Mouse (Mus musculus): ENCODE data around the gene Fat2. TPM values are rescaled to one million over a fixed set of nuclear protein-coding genes. Genes with fewer than 3 reads are reported as not detected.

The Fat2 gene
- polyA plus RNA-seq, 1 experiment from 2014 or later, result 0.23 TPM

DNA sequence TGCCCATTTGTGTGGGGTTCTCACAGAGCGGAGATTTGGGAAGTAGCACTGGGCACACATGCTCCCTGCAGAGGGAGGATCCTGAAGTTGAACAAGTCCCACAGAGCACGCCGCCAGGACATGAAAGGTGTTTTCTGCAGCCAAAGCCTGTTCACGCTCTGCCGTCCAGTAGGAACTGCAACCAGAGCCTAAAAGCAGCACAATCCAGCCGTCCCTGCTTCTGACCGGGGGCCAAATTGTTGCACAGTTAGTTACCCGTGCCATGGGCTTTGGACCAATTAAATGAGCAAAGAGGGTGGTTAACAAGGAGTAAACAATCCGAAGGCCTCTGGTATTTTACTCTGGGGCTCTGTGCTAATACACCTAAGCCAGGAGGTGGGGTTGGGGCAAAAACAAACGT lies 31.4 kb upstream of the Fat2 start:
- H3K9me3 ChIP-seq (ENCODE audit: control insufficient read depth, low read length), result no peaks in the 10 kb centered on the region
- WGBS, result 83% methylated on average over 10 of the region's 10 CpGs
- DNase-seq (ENCODE audit: low spot score) (no peak), ATAC-seq (ENCODE audit: low FRiP score) (no peak)
- H3K4me2 ChIP-seq (replicated peaks), result no peak overlapping the region
- H3K27me3 ChIP-seq (ENCODE audit: control insufficient read depth, insufficient read depth, low read length), result no peaks in the 10 kb centered on the region
- no peaks in the 10 kb centered on the region for H3K4me1 ChIP-seq (replicated peaks; ENCODE audit: control insufficient read depth, insufficient read depth, low read length)
- no peaks in the 10 kb centered on the region for H3K36me3 ChIP-seq (replicated peaks; ENCODE audit: control insufficient read depth, insufficient read depth)
- no peak overlapping the region for H3K9ac ChIP-seq
- no peak overlapping the region for H3K4me3 ChIP-seq (replicated peaks; ENCODE audit: low read length)
- H3K27ac ChIP-seq, result no peak overlapping the region

DNA sequence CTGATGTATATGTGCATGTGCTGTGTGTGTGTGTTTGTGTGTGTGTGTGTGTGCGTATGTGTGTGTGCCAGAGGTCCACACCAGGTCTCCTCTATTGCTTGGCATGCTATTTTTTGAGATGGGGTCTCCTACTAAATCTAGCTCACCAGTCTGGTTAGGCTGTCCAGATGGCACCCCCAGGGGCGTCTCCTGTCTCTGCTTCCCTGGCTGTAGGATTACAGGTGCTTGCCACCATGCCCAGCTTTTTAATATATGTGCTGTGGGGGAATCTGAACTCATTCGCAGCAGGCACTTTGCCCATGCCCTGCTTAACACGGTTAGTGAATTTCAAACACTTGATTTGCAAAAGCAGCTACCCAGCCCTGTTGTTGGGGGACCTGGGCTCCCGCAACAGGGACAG lies 29.5 kb upstream of the Fat2 start:
- H3K9me3 ChIP-seq (ENCODE audit: control insufficient read depth, low read length), result no peaks in the 10 kb centered on the region
- DNase-seq (ENCODE audit: low spot score) (no peak), ATAC-seq (ENCODE audit: low FRiP score) (no peak)
- H3K27ac ChIP-seq, result no peak overlapping the region
- H3K9ac ChIP-seq, result no peak overlapping the region
- no peaks in the 10 kb centered on the region for H3K4me1 ChIP-seq (replicated peaks; ENCODE audit: control insufficient read depth, insufficient read depth, low read length)
- H3K4me2 ChIP-seq (replicated peaks), result no peak overlapping the region
- H3K36me3 ChIP-seq (replicated peaks; ENCODE audit: control insufficient read depth, insufficient read depth), result no peaks in the 10 kb centered on the region
- no peak overlapping the region for H3K4me3 ChIP-seq (replicated peaks; ENCODE audit: low read length)
- 78% methylated on average over 5 of the region's 5 CpGs for WGBS
- H3K27me3 ChIP-seq (ENCODE audit: control insufficient read depth, insufficient read depth, low read length), result no peaks in the 10 kb centered on the region

DNA sequence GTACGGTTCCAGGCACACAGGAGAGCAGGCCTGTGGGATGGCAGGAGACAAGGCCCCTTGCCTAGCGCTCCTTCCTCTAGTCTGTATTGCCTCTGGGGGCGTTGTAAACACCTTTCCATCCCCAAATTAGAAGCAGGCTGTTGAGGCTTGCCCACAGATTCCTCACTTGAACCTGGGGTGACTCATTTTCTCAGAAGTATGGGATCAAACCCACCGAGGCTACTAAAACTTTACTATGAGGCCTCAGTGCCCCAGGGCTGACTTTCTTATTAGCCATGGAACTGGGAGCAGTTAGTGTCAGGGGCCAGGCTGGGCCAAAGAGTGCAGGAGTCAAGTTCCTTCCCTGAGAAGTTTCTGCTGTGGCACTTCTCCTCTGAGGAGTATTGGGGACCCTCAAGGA lies 28.9 kb upstream of the Fat2 start:
- Histone ChIP-seq H3K27ac (no peak overlapping the region), H3K4me3 (replicated peaks; ENCODE audit: low read length) (no peak overlapping the region), H3K4me1 (replicated peaks; ENCODE audit: control insufficient read depth, insufficient read depth, low read length) (no peaks in the 10 kb centered on the region), H3K27me3 (ENCODE audit: control insufficient read depth, insufficient read depth, low read length) (no peaks in the 10 kb centered on the region), H3K9ac (no peak overlapping the region), H3K9me3 (ENCODE audit: control insufficient read depth, low read length) (no peaks in the 10 kb centered on the region), H3K4me2 (replicated peaks) (no peak overlapping the region), H3K36me3 (replicated peaks; ENCODE audit: control insufficient read depth, insufficient read depth) (no peaks in the 10 kb centered on the region)
- no peak for DNase-seq (ENCODE audit: low spot score)
- 60% methylated on average over 4 of the region's 4 CpGs for WGBS
- no peak for ATAC-seq (ENCODE audit: low FRiP score)

DNA sequence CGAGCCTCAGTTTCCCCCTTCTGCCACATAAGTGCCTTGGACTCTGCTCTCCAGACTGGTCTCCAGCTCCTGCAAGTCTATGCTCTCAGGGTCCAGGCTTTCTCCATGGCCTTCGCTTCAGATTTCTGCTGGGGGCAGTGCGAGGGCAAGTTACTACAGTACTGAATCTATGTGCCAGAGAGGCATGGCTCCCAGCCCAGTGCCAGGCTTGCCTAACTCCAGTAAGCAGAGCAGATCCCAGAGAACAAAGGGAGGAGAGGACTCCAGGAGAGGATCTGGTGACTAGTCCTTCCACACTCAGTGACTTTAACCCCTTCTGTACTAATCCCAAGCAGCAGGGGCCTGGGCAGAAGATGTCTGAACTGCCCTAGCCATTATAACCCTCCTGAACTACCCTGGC lies 28.3 kb upstream of the Fat2 start:
- Histone ChIP-seq H3K9ac (no peak overlapping the region), H3K36me3 (replicated peaks; ENCODE audit: control insufficient read depth, insufficient read depth) (no peaks in the 10 kb centered on the region), H3K27ac (no peak overlapping the region), H3K4me1 (replicated peaks; ENCODE audit: control insufficient read depth, insufficient read depth, low read length) (no peaks in the 10 kb centered on the region), H3K9me3 (ENCODE audit: control insufficient read depth, low read length) (no peaks in the 10 kb centered on the region), H3K4me3 (replicated peaks; ENCODE audit: low read length) (no peak overlapping the region), H3K27me3 (ENCODE audit: control insufficient read depth, insufficient read depth, low read length) (no peaks in the 10 kb centered on the region), H3K4me2 (replicated peaks) (no peak overlapping the region)
- 86% methylated on average over 3 of the region's 3 CpGs for WGBS
- no peak for ATAC-seq (ENCODE audit: low FRiP score)
- no peak for DNase-seq (ENCODE audit: low spot score)

DNA sequence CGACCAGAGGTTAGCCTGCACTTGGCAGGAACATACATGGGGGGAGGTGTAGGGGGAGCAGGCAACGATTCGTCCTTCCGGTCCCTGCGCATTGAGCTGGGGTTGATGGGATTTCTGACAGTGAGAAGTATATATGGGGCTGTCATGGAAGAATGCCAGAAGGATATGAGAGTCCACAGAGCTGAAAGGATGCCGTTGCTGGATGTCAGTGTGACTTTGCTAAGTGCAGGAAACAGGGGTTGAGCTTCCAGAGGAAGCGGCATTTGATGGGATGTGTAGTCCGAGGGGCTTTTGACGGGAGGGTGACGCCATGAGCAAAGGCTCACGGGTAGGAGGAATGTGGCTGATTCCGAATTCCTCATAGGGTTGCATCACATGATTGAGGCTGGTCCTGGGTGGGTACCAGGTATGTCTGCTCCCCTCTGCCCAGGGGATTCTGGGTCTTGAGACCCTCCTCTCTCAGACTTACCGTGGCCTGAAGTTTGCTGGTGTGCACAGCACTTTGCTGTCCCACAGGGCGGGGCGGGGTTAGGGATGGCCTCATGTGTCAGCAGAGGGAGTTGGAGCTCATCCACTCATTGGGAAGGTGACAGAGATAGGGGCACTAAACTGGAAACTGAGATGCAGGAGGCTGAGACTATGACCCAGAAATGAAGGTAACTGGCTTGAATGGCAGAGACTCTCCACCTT lies 21.9 kb upstream of the Fat2 start:
- H3K4me1 ChIP-seq (replicated peaks; ENCODE audit: control insufficient read depth, insufficient read depth, low read length), result no peaks in the 10 kb centered on the region
- no peaks in the 10 kb centered on the region for H3K9me3 ChIP-seq (ENCODE audit: control insufficient read depth, low read length)
- H3K9ac ChIP-seq, result no peak overlapping the region
- no peaks in the 10 kb centered on the region for H3K27me3 ChIP-seq (ENCODE audit: control insufficient read depth, insufficient read depth, low read length)
- WGBS, result 78% methylated on average over 15 of the region's 15 CpGs
- DNase-seq (ENCODE audit: low spot score) (no peak), ATAC-seq (ENCODE audit: low FRiP score) (no peak)
- H3K27ac ChIP-seq, result no peak overlapping the region
- no peak overlapping the region for H3K4me3 ChIP-seq (replicated peaks; ENCODE audit: low read length)
- H3K4me2 ChIP-seq (replicated peaks), result no peak overlapping the region
- no peaks in the 10 kb centered on the region for H3K36me3 ChIP-seq (replicated peaks; ENCODE audit: control insufficient read depth, insufficient read depth)

DNA sequence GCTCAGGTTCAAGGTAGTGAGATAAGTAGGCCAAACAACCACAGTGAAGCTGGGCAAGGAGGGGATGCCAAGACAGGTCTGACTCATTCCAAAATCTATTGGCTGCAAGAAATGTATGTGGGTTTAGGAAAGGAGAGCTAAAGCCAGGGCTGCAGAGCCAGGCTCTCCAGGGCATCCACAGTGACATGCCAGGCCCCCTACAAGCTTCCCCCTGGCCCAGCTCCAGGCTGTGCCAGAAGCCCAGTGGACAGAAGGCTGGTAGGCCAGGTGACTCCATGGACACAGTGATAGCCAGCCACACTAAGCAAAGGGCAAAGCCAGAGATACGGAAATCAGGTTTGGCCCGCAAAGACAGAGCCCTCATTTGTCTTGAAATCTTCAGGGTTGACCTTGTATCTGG lies 20.5 kb upstream of the Fat2 start:
- Histone ChIP-seq H3K9ac (no peak overlapping the region), H3K27me3 (ENCODE audit: control insufficient read depth, insufficient read depth, low read length) (no peaks in the 10 kb centered on the region), H3K27ac (no peak overlapping the region), H3K4me3 (replicated peaks; ENCODE audit: low read length) (no peak overlapping the region), H3K4me2 (replicated peaks) (no peak overlapping the region), H3K9me3 (ENCODE audit: control insufficient read depth, low read length) (no peaks in the 10 kb centered on the region), H3K36me3 (replicated peaks; ENCODE audit: control insufficient read depth, insufficient read depth) (no peaks in the 10 kb centered on the region), H3K4me1 (replicated peaks; ENCODE audit: control insufficient read depth, insufficient read depth, low read length) (no peaks in the 10 kb centered on the region)
- ATAC-seq (ENCODE audit: low FRiP score) (no peak), DNase-seq (ENCODE audit: low spot score) (no peak)
- WGBS, result 90% methylated on average over 2 of the region's 2 CpGs

DNA sequence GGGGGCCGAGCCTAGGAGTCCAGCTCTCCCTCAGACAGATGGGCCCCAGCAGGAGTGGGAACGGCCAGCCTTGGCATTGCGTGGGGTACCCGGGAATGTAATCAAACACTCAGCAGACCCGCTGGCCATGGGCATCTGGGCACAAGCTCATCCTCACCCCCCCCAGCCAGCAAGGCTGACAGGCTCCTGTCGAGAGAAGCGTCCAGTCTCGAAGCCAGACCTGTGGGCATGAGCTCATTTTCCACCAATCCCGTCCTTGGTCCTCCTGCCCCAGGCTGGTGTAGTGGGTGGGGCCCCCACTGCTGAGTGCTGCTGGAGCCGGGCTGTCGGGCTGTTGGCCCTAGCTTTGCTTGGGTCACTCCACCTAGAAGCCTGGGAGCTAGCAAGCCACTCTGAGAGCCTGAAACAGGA lies 5.6 kb upstream of the Fat2 start:
- Histone ChIP-seq H3K4me1 (replicated peaks; ENCODE audit: control insufficient read depth, insufficient read depth, low read length) (no peaks in the 10 kb centered on the region), H3K36me3 (replicated peaks; ENCODE audit: control insufficient read depth, insufficient read depth) (no peaks in the 10 kb centered on the region), H3K27me3 (ENCODE audit: control insufficient read depth, insufficient read depth, low read length) (no peaks in the 10 kb centered on the region), H3K9me3 (ENCODE audit: control insufficient read depth, low read length) (no peaks in the 10 kb centered on the region), H3K9ac (no peak overlapping the region), H3K4me2 (replicated peaks) (no peak overlapping the region), H3K4me3 (replicated peaks; ENCODE audit: low read length) (no peak overlapping the region), H3K27ac (no peak overlapping the region)
- DNase-seq (ENCODE audit: low spot score) (no peak), ATAC-seq (ENCODE audit: low FRiP score) (no peak)
- WGBS, result 70% methylated on average over 11 of the region's 11 CpGs

DNA sequence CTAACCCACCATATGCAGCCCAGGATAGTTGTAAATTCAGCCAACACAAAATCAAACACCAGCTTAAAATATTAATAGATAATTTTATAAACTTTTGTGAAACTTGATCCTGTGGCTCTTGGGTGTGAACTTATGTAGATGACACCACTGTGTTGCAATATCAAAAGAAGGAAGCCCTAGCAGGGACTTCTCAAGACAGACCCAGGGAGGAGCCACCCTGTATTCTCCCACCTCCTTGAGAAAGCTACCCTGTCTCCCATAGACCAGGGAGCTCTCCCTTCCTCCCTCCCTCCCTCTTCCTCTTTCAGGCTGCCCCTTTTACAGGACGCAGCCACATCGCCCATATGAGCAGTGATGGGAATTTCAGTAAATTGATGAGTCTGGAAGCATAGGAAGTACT lies 4.4 kb upstream of the Fat2 start:
- DNase-seq (ENCODE audit: low spot score) (no peak), ATAC-seq (ENCODE audit: low FRiP score) (no peak)
- Histone ChIP-seq H3K4me2 (replicated peaks) (no peak overlapping the region), H3K27ac (no peak overlapping the region), H3K4me1 (replicated peaks; ENCODE audit: control insufficient read depth, insufficient read depth, low read length) (no peaks in the 10 kb centered on the region), H3K36me3 (replicated peaks; ENCODE audit: control insufficient read depth, insufficient read depth) (no peaks in the 10 kb centered on the region), H3K4me3 (replicated peaks; ENCODE audit: low read length) (no peak overlapping the region), H3K27me3 (ENCODE audit: control insufficient read depth, insufficient read depth, low read length) (no peaks in the 10 kb centered on the region), H3K9me3 (ENCODE audit: control insufficient read depth, low read length) (no peaks in the 10 kb centered on the region), H3K9ac (no peak overlapping the region)
- WGBS, result 82% methylated on average over 2 of the region's 2 CpGs

DNA sequence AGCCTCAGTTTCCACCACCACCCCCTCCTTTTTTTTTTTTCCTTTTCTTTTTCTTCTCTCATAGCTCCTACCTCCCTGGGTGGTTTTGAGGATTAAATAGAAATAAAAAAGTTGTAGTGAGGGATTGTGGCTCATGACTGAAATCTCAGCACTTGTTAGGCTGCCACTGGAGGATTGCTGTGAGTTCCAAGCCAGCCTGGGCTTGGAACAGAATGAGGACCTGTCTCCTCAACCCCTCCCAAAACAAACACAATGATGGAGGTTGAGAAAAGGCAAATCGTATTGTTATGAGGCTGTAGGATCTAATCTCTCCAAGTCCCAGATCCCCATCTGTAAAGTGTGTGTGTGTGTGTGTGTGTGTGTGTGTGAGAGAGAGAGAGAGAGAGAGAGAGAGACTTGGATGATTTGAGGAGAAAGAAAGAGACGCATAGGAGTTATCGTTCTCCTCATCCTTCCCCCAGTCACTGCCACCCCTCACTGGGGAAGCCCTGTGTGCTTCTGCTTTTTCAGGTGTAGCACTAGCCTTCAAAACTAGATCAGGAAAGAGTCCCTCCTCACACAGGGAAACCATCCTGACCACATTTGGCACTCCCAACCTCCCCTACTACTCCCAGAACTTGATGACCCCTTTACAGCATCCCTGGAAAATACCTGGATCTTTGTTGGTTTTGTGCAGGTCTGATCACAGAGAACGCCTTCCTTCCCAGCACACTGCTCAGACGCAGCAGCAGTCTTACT lies 837 bp upstream of the Fat2 start:
- Histone ChIP-seq H3K27me3 (ENCODE audit: control insufficient read depth, insufficient read depth, low read length) (no peaks in the 10 kb centered on the region), H3K9ac (no peak overlapping the region), H3K4me2 (replicated peaks) (no peak overlapping the region), H3K4me3 (replicated peaks; ENCODE audit: low read length) (no peak overlapping the region), H3K36me3 (replicated peaks; ENCODE audit: control insufficient read depth, insufficient read depth) (no peaks in the 10 kb centered on the region), H3K27ac (no peak overlapping the region), H3K9me3 (ENCODE audit: control insufficient read depth, low read length) (no peaks in the 10 kb centered on the region), H3K4me1 (replicated peaks; ENCODE audit: control insufficient read depth, insufficient read depth, low read length) (no peaks in the 10 kb centered on the region)
- WGBS, result 77% methylated on average over 5 of the region's 5 CpGs
- ATAC-seq (ENCODE audit: low FRiP score) (no peak), DNase-seq (ENCODE audit: low spot score) (no peak)

Measured in hindbrain, embryonic 14.5 days (tissue).